Mouse (Mus musculus): Measurements from ENCODE around the gene Defb42.

The Defb42 gene

DNA sequence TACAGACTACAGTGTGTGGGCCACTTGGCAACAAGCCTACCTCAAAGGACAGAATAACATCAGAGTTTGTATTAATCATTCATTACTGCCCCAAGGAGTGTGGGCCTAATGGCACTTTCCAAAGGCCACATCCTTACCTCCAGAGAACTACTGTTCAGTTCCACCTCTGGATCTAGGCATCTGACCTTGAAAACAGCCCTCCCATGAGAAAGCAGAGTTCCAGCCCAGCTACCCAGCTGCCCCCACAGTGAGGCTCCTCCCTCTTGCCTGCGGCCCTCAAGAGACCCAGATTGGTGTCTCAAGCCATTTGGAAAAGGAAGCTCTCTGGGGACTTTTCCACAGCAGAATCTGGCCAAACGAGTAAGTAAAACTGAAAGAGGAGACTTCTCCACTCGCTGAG, at the start of gene Defb42:
Defb42 (plus strand) TSS at position 301 of the 400 bp plus-strand sequence.
- no peak for DNase-seq (ENCODE audit: low read depth, low spot score)

DNA sequence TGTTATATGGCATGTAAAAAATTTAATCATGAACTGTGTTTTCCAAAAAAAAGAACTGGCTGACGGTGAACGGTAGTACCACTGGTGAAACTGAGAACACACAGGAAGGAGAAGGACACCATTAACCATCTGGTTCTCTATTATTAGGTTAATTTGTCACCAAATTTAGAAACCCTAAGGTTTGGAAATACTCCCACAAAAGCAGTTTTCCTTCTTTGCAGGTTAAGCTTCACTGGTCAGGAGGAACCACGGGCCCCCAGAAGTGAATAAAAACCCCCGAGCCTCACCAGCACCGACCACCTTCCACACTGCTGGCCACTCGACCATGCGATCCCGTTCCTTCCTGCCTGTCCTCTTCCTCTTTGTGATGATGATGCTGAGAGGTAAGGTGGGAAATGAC, 49.0 kb upstream of the Defb42 start, which contains the start of gene Defb47:
Defb47 (plus strand) TSS at position 301 of the 400 bp plus-strand sequence.
- DNase-seq (ENCODE audit: low read depth, low spot score): no peak

DNA sequence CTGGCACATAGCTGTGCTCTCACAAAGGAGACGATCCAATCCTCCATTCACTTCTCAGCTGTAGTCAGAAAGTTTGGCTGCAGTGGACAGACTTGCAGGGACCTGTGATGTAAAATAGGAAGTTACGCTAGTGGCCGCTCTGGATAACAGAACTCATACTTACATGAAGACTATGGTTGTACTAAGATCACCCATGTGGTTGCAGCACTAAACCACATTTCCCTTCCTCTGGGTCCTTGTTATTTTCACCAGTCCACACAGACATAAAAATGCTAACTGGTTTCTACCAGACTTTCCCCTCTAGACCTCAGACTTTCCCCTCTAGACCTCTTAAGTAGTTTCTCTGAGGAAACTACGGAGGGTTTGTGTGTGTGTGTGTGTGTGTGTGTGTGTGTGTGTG, 47.8 kb upstream of the Defb42 start:
- no peak for DNase-seq (ENCODE audit: low read depth, low spot score)

DNA sequence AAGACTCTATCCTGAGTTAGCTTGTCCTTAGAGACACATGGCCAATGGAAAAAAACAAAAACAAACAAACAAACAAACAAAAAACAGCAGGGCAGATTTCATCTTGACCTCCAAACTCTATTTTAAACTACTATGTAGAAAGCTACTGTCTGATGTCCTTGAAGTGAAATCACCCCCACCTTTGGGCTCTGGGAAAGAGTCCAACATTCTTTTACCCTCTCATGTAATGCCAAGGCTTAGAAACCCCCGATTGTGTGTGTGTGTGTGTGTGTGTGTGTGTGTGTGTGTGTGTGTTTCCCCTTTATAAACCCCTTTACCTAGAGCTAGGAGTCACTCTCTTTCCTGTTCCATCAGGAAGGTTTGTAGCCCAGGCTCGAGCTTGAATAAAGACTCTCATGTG, 44.2 kb upstream of the Defb42 start:
- no peak for DNase-seq (ENCODE audit: low read depth, low spot score)

DNA sequence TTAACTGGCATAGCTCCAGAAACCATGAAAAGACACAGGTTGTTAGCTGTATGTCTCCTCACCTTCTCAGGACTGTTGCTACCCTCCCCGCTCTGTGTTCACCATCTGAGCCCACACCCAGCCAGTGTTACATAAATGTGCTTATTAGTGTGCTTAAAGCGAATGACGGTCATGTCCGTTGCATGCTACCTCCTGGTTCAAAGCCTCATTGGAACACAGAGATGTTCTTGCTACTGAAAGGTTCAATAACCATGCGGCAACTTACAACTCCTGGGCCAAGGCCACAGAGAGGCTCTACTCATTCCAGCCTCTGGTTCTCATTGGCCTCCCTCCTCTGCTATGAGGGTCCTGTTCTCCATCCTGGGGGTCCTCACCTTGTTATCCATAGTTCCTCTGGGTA, 35.3 kb upstream of the Defb42 start, which contains the start of gene Defb43:
Defb43 (plus strand) TSS at position 301 of the 400 bp plus-strand sequence.
- DNase-seq (ENCODE audit: low read depth, low spot score): no peak

DNA sequence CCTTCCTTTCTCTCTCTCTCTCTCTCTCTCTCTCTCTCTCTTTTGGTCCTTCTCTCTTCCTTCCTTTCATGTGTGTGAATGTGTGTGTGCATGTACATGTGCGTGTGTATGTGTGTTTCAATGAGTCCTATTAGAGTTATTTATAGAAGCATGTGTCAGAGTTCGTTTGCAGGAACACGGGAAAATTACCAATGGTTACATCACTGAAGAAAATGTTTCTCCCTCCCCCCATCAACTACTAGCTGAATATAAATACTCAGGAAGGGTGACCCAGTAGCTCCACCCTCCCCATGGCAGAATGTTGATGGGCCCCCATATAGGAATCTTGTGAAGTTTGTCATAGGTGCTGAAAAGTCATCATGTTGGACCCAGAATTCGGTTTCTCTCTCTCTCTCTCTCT, 33.7 kb upstream of the Defb42 start:
- no peak for DNase-seq (ENCODE audit: low read depth, low spot score)

DNA sequence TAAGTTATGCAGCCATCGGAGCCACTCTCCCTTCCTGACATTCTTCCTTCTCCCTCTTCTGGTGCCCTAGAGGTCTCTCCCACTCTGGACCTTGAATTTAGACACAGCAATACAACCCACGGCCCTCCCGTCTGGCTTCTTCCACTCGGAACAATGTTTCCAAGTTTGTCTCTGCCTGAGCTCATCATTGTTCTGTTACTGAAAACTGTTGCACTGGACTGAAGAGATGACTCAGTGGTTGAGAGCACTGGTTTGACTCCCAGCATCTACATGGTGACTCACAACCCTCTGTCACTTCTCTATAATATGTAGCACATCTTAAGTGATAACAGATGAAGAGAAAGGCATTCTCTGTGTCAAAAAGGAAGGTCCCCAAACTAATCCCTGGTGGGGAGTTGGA, 32.1 kb upstream of the Defb42 start:
- no peak for DNase-seq (ENCODE audit: low read depth, low spot score)

DNA sequence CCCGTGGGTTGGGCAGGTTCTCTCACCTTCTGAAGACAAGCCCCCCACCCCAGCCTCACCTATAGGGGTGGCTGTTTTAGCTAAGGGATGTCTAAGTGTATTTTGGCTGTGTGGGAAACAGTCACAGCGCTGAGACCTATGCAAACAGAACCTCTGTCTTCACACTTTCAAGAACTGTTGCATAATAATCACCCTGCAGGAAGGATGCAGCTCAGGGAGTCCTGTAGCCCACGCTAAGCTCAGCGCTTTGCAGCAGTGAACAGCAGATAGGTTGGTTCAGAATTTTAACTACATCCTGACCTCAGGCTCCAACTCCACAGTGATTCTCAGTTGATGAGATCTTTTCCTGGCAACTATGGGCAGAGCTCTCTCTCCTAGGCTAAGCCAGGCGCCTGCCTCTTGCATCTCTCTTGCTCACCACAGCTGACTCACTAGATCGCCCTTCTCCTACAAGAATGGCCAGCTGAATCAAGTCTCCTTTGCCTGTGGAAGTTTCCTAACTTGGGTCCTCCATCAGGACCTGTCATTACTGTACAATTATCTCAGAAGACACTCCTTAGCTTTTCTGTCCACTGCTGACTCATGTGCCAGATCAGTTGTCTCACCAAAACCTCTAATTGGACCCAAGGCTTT, 26.2 kb upstream of the Defb42 start:
- DNase-seq (ENCODE audit: low read depth, low spot score): no peak

DNA sequence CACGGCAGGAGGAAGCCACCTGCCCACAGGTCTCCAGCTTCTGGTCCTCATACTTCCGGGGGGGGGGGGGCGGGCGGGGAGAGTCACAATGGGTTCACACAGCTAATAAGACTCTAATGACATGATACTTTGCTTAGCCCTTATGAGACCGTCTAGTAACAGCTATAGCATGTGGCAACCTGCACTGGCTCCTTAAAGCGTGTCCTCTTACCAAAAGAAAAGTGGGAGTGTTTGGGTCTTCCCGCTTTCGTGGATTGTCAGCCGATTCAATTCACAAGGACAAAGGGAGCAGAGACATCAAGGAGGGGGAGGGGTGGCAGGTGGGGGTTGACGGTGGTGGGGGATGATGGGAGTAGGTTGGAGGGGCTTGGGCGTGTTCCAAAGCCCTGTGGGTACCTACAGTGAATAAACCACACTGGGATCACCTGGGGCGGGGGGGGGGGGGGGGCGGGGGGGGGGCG, 3.1 kb downstream of the Defb42 start, which contains the start of gene Defb30:
Defb30 (minus strand) TSS at position 51 of the 461 bp plus-strand sequence.
- DNase-seq (ENCODE audit: low read depth, low spot score): no peak

DNA sequence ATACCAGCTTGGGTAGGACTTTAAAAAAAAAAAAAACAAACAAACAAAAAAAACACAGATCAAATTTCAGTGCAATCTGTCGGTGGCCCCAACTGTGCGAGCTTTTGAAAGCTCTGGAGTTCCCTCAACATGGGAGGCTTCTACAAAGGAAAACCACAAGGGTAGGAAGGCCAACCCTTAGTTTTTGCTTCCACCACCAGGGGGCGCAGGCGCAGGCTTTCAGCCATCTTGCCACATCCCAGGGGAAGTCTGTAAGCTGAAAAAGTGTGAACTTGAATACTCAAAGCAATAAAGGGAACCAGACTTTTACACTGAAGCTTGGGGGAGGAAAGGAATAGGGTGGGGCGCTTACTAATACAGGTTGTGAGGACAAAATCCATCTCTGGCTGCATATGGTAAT, 4.0 kb downstream of the Defb42 start:
- DNase-seq (ENCODE audit: low read depth, low spot score): peak; percentile 9

DNA sequence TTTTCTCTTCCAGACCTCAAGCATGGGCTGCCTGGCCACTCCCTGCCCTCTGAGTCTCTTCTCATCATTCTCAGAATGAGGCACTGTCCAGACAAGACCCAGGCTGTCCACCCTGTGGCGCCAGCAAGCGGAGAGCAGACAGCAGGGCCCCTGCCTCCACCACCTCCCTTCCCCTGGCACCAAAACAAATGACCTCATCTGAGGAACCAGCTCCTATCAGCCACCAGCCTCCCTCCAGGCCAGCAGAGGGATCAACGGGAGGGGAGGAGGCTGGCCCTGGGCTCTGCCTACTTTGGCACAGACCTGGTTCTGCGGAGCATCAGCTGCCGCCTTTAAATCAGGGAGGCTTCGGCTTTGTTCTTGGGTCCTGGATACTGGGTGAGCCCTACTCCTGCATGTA, 7.9 kb downstream of the Defb42 start:
- DNase-seq (ENCODE audit: low read depth, low spot score): peak; percentile 23

DNA sequence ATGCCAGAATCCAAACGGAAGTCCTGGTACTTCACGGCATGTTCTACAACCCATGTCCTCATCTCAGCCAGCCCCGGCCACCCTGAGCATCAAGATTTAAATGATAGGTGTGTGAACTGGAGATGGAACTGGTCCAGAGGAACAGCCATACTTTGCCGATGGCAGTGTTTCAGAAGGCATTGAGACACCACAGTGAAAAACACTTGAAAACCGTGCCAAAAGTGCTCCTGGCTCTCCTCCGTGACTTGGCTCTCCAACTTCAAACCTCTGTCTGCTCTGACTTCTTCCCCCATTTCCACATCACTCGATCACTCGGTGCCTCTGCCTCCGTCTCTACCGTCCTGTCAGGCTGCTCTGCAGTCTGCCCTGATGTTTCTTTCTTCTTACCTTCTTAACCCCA, 13.6 kb downstream of the Defb42 start:
- no peak for DNase-seq (ENCODE audit: low read depth, low spot score)

DNA sequence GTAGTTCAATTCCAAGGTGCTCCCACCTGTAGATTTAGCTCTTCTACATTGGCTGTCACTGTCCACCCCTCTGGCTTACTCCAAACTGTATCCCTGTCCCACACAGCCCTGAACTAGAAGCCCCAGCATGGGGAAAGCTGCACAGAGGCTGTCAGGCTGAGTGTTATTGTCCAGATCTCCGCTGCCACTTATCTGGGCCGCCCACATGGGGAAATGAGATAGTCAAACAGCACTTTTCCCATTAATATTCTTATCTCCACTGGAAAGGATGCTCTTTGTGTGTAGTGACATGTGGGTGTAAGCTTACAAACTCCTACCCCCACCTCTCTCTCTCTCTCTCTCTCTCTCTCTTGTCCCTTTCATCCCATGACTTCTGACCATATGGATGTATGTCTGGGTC, 15.4 kb downstream of the Defb42 start:
- DNase-seq (ENCODE audit: low read depth, low spot score): no peak

DNA sequence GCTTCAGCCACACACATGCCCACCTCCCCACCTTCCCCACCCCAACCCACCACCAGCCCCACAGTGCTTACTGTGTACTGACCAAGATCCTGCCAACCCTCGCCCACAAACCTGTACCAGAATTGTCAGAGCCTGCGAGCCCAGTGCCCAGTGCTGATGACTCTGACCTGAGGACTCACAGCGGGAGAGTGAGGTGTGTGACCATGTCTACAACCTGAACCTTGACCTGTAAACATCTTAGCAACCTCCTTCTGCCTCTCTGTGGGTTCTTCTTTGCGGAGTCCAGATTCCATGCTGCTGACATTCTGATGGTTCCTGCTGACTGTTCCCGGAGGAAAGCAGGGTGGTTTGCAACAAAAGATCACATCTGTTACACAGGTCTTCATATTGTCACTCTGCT, 18.6 kb downstream of the Defb42 start:
- no peak for DNase-seq (ENCODE audit: low read depth, low spot score)

DNA sequence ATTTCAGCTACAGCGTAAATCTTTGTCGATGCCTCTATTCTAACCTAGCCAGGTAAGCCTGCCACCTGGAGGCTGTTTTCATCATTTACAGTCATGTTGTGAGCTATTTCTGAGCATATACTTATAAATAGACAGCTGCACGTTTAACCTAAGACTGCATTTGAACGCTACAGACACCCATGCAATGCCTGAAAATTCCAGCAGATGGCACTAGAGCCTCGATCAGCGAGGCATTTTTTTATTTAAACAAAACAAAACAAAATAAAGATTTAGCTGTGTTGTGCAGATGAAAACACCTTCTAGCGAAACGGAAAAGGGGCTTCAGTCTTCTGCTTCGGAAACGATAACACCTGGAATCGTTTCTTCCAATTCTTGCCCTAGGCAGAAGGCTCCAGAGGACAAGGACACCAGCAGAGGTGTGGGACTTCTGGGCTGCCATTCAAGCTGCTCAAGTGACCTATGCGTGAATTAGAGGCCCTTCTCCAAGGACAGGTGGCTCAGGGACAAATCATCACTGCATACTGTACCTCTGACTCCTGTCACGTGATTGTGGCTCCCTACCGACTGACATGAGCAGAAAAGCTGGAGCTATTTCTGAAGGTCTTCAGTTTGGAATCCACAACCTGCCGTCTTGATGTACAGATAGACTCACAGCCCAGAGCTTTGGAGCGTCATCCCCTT, 20.0 kb downstream of the Defb42 start:
- peak; percentile 36 for DNase-seq (ENCODE audit: low read depth, low spot score)

DNA sequence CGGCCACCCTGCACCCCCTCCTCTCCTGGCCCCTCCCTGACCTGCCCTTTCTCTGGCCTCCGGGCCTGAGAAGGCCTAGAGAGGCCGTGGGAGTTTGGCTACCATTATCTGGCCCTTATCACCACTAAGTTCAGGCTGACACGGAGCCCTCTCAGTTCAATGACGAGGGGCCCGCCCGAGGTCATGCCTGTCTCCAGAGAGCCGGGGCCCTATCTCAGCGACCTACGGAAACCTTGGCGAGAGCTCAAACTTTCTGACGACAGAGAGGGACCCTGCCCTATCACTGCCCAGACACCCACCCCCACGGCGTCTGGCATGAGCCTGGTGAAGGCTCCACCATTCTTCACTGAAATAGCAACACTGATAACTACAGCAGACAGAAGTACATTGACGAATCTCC, 20.9 kb downstream of the Defb42 start:
- DNase-seq (ENCODE audit: low read depth, low spot score): no peak
